Mouse (Mus musculus) spleen, adult 2 months (tissue): ENCODE measurements around the gene 6430548M08Rik. TPM values are rescaled to one million over a fixed set of nuclear protein-coding genes. Genes with fewer than 3 reads are reported as not detected.

Experiments
- DNase-seq, 2 experiments: peaks; one replicate each; pipeline versions ENCODE4 v3.0.0 to v3.0.0-alpha.2; 2012 to 2021; ENCODE audit warnings: low spot score in 2 of 2, low read depth in 1 of 2
- H3K27ac ChIP-seq: fragments of 200-500 bp; 2 replicates; pipeline ENCODE4 v1.5.1; 2012; ENCODE audit warnings: low read length, inconsistent platforms; ENCODE audit not compliant: insufficient read depth
- H3K27me3 ChIP-seq: fragments of 200-500 bp; 2 replicates; pipeline ENCODE4 v1.6.1; 2012; ENCODE audit warnings: mild to moderate bottlenecking, moderate library complexity, low read length, inconsistent platforms; ENCODE audit not compliant: control insufficient read depth, insufficient read depth
- H3K36me3 ChIP-seq: fragments of 200-500 bp; 2 replicates; pipeline ENCODE4 v1.6.1; 2012; ENCODE audit warnings: mild to moderate bottlenecking, low read length, inconsistent platforms; ENCODE audit not compliant: control insufficient read depth, insufficient read depth
- H3K4me1 ChIP-seq: fragments of 200-500 bp; 2 replicates; pipeline ENCODE4 v1.6.1; 2011; ENCODE audit warnings: inconsistent platforms; ENCODE audit not compliant: control insufficient read depth, insufficient read depth, insufficient read length
- H3K4me3 ChIP-seq: fragments of 200-500 bp; 2 replicates; pipeline ENCODE4 v1.5.1; 2011; ENCODE audit warnings: mild to moderate bottlenecking, inconsistent platforms; ENCODE audit not compliant: insufficient read depth, insufficient read length; ENCODE audit errors: extremely low read depth
- CTCF ChIP-seq: fragments of 200-500 bp; IDR thresholded peaks from 2 replicates; pipeline ENCODE4 v1.5.1; 2011; ENCODE audit warnings: mild to moderate bottlenecking, inconsistent platforms; ENCODE audit not compliant: insufficient read depth, insufficient read length, insufficient replicate concordance; ENCODE audit errors: extremely low read depth
- POLR2A ChIP-seq: fragments of 200-500 bp; IDR thresholded peaks from 2 replicates; pipeline ENCODE4 v1.6.1; 2011; ENCODE audit warnings: low read depth, low read length, inconsistent platforms
- WGBS: fragments of 180-500 bp; shearing (Covaris S2); methylation state at CpG from one replicate; pipeline ENCODE4 v1.1.7; 2018; 5-methylcytosine and 5-hydroxymethylcytosine counted together
- polyA plus RNA-seq: library from polyadenylated mRNA; depleted of rRNA; stranded (reverse); fragments of >200 nt; gene quantifications from 2 replicates; pipeline ENCODE4 v1.2.3, GENCODE M21; 2012

6430548M08Rik gene
- polyA plus RNA-seq, 1 experiment, result 20.6 TPM

DNA sequence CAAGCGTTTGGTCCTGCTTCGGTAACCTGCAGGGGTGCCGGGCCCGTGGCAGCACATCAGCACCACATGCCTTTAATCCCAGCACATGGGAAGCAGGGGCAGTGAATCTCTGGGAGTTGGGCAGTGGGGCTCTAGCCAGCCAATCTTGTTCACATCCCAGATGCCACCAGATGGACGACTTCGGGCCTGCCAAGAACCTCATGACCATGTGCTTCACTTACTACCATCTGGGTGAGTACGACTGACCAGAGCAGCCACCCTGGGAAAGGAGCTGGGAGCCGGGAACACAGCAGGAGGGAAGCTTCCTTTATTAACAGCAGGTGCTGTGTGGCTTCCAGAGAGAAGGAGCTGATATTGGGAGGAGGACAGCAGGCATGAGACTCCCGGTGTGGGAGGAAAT, 37.2 kb downstream of the 6430548M08Rik start:
- no peak for DNase-seq
- Histone ChIP-seq H3K36me3 (no peaks in the 10 kb centered on the region), H3K27ac (no peak overlapping the region), H3K4me1 (no peaks in the 10 kb centered on the region), H3K27me3 (no peaks in the 10 kb centered on the region), H3K4me3 (no peak overlapping the region)
- no peak for TF ChIP-seq CTCF
- TF ChIP-seq POLR2A, result no peak
- WGBS, result 91% methylated on average over 9 of the region's 9 CpGs

DNA sequence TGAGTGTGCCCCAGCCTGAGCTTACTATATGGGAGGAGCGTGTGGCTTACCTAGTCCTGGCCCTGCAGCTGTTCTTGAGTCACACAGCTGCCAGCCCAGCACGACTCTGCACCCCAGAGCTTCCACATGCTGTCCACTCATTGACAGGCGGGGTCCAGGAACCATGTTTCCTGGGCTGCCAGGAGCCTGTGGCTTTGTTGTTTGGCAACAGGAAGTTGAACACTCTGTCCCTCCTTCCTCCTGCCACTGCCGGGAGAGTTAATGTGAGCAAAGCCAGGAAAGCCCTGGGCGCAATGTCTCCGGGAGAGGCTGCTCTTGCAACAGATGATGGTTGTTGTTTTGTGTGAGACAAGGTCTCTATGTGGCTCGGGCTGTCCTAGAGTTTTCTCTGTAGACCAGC, 38.7 kb downstream of the 6430548M08Rik start:
- no peak overlapping the region for H3K4me3 ChIP-seq
- DNase-seq, result no peak
- H3K36me3 ChIP-seq, result no peaks in the 10 kb centered on the region
- H3K27ac ChIP-seq, result no peak overlapping the region
- TF ChIP-seq CTCF (no peak), POLR2A (no peak)
- no peaks in the 10 kb centered on the region for H3K4me1 ChIP-seq
- no peaks in the 10 kb centered on the region for H3K27me3 ChIP-seq
- WGBS, result 16% methylated on average over 7 of the region's 7 CpGs

GRCm38 (mm10) chr8:120160366-120160765, 46.4 kb downstream of the 6430548M08Rik start:
- H3K4me1 ChIP-seq, result no peaks in the 10 kb centered on the region
- 86% methylated on average over 8 of the region's 8 CpGs for WGBS
- TF ChIP-seq CTCF (no peak), POLR2A (no peak)
- DNase-seq, result no peak
- H3K27ac ChIP-seq, result no peak overlapping the region
- no peaks in the 10 kb centered on the region for H3K36me3 ChIP-seq
- H3K27me3 ChIP-seq, result no peaks in the 10 kb centered on the region
- no peak overlapping the region for H3K4me3 ChIP-seq

DNA sequence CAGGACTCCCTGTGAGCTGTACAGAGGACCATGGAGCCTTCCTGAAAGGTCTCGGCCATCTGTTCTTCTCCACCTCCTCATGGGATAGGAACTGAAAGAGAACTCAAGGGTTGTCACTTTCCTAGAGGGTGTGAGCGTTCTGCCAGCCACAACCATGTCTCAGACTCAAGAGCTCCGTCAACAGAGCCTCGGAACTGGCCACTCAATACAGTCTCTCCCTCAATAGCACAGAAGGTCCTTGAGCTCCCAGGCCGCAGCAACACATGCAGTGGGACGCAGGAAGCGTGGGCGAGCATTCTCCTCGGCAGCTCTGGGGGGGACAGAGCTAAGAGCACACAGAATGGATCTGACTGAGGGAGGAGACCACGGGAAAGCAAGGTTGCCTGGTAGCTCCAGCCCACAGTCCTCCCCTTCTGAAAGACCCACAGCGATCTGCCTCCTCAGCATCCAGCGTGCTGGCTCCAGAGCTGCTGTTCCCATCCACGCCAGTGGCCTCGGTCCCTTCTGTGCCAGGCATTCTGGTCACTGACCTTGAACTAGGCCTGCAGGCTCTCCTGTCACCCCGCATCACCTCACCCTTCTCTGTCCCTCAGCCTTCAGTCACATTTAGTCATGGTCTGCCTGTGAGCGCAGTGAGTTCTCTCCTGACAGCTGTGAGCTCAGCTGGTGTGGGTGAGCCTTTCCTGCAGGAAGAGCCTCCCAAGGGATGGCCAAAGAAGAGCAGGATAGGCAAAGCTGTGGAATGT, 47.9 kb downstream of the 6430548M08Rik start:
- 83% methylated on average over 16 of the region's 16 CpGs for WGBS
- no peaks in the 10 kb centered on the region for H3K27me3 ChIP-seq
- no peak for DNase-seq

GRCm38 (mm10) chr8:120162404-120162752, 48.4 kb downstream of the 6430548M08Rik start:
- DNase-seq, result no peak
- no peak overlapping the region for H3K27ac ChIP-seq
- no peak overlapping the region for H3K4me3 ChIP-seq
- TF ChIP-seq CTCF, result no peak
- H3K36me3 ChIP-seq, result no peaks in the 10 kb centered on the region
- no peaks in the 10 kb centered on the region for H3K4me1 ChIP-seq
- no peaks in the 10 kb centered on the region for H3K27me3 ChIP-seq
- 53% methylated on average over 5 of the region's 5 CpGs for WGBS

More for the DNA sequence above, 47.9 kb downstream of the 6430548M08Rik start:
- no peak overlapping the region for H3K4me3 ChIP-seq
- no peaks in the 10 kb centered on the region for H3K4me1 ChIP-seq
- TF ChIP-seq POLR2A (no peak), CTCF (no peak)
- no peak overlapping the region for H3K27ac ChIP-seq
- H3K36me3 ChIP-seq, result no peaks in the 10 kb centered on the region

- no peaks in the 10 kb centered on the region for H3K4me1 ChIP-seq
- TF ChIP-seq POLR2A (no peak), CTCF (no peak)
- H3K36me3 ChIP-seq, result no peaks in the 10 kb centered on the region
- 78% methylated on average over 8 of the region's 8 CpGs for WGBS
- no peak for DNase-seq
- no peak overlapping the region for H3K27ac ChIP-seq
- H3K4me3 ChIP-seq, result no peak overlapping the region
- no peaks in the 10 kb centered on the region for H3K27me3 ChIP-seq
Observed at GRCm38 (mm10) chr8:120163376-120163775, 49.4 kb downstream of the 6430548M08Rik start.

GRCm38 (mm10) chr8:120164026-120164425, 50.1 kb downstream of the 6430548M08Rik start:
- no peak for TF ChIP-seq POLR2A
- no peak for TF ChIP-seq CTCF
- no peaks in the 10 kb centered on the region for H3K27me3 ChIP-seq
- DNase-seq, result no peak
- H3K4me3 ChIP-seq, result no peak overlapping the region
- no peaks in the 10 kb centered on the region for H3K36me3 ChIP-seq
- H3K4me1 ChIP-seq, result no peaks in the 10 kb centered on the region
- no peak overlapping the region for H3K27ac ChIP-seq
- 94% methylated on average over 5 of the region's 5 CpGs for WGBS

GRCm38 (mm10) chr8:120167136-120167535, 53.2 kb downstream of the 6430548M08Rik start:
- 87% methylated on average over 8 of the region's 8 CpGs for WGBS
- H3K27me3 ChIP-seq, result no peaks in the 10 kb centered on the region

More at GRCm38 (mm10) chr8:120167136-120167535, 53.2 kb downstream of the 6430548M08Rik start:
- no peak for TF ChIP-seq CTCF
- no peak for TF ChIP-seq POLR2A
- DNase-seq, result no peak
- H3K4me1 ChIP-seq, result no peaks in the 10 kb centered on the region
- no peaks in the 10 kb centered on the region for H3K36me3 ChIP-seq
- H3K4me3 ChIP-seq, result no peak overlapping the region
- no peak overlapping the region for H3K27ac ChIP-seq
